Mouse (Mus musculus) brain, embryonic 18.5 days (tissue): Measurements from ENCODE around the gene Rcc1.

Experiments
- DNase-seq: peaks from one replicate; pipeline ENCODE4 v3.0.0-alpha.2; 2012; ENCODE audit warnings: low read depth, low spot score

Gene Rcc1

DNA sequence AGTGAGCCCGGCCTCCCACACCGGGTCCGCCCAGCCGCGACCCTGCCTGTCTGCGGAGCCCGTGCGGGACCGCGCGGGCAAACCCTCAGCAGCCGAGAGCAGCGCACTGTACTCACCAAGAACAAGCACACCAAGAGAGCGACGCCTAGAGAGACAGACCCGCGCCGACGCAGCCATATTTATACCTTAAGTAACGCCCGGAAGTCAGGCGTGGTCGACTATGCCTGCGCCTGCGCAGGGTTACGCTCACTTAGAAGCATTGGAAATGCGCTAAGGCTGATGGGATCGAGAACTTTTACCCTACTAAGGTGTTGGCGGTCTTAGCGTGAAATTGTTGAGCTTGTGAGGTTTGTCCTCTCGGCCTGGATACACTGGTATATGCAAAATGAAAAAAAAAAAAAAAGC, at the start of gene Rcc1:
Rcc1 (minus strand) TSS at position 125 of the 405 bp plus-strand sequence.
- peak; percentile 80 for DNase-seq

DNA sequence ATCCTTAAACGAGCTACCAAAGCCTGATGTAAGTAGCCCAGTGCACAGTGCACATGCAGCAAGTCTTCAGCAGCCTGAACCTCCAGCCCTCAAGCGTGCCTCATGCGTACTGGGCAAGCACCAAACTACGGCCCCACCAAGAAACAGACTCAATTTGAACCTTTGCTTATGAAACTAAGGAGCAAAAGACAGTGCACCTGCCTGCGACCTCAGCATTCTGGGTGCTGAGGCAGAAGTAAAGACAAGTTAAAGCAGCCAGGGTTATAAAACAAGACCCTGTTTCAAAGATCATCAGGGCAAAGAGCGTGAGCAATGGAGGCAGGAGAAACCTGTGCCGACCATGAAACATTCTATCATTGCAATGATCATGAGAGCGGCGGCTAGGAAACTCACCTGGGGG, 47.6 kb upstream of the Rcc1 start:
- no peak for DNase-seq

DNA sequence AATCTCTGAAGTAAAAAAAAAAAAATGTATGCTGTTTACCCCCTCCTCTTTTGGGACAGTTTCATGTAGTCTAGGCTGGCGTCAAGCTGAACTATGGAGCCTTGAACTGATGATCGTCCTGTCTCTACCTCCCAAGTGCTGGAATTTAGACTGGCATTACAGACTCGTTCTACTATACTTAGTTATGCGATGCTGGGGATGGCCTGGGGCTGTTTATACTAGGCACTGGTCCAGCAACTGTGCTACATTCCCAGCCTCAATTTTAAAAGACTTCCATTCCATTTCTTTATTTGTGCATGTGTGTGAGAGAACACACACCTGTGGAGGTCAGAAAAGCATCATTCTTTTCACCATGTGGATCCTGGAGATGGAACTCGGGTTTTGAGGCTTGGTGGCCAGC, 45.5 kb upstream of the Rcc1 start:
- DNase-seq = no peak

DNA sequence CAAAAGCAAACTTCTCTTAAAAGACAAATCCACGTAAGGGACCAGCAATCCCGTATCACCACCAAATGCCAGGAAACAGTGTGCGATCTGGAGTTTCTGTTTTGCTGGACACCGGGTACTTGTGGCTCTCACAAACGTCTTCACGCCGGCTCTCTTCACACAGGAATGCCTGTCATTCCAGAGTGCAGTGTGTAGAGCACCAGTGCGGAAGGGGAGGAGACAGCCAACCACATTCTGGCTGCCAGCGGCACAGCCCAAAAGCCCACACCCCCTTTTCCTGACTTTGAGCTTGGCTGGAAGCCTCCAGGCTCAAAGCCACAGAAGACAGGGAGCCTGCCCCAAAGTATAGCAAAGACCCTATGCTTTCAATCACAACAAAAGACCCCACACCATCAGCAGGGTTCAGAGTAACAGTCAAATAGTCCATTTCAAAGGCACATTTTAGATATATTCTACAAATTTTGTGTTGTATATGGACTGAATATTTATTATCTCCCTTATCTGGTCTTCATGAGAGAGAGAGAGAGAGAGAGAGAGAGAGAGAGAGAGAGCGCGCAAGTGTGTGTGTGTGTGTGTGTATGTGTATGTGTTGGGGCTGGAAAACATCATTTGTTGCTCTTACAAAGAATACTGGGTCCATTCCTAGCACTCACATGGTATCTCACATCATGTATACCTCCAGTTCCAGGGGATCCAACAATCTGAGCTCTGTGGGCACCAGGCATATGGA, 44.8 kb upstream of the Rcc1 start:
- DNase-seq = no peak

DNA sequence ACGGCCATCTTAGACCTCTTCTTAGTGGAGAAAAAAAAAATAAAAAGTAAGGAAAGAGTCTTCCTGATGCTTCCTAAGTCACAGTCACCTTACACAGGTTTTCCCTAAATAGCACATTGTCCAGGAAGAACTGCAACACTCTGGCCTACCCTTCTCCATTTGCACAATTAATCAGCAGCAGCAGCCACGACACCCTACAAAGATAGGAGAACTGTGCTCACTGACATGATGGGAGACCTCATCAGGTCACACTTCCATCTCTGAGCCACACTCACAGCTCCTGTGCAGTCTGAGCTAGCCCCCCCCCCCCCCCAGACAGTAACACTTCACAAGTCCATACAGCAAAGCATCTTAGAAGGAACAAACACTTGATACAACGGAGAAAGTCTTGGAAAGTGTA, 43.7 kb upstream of the Rcc1 start:
- DNase-seq = no peak

DNA sequence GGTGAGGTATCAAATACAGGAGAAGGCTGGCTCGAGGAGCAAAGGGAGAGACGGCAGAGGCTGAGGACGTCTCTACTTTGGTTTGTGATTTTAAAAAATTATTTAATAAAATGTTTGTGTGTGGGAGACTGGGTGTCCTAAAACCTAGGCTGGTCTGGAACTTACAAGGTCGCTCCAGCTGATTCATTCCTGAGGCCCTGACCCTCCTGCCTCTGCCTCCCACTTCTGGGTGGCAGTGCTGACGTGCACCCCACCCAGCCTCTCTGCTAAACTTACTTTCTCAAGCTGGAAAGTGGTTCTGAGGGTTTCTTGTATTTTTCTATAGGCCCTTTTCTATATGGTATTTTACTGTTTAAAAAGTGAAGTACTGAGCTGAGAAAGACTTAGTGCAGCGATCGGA, 42.8 kb upstream of the Rcc1 start:
- DNase-seq = no peak

DNA sequence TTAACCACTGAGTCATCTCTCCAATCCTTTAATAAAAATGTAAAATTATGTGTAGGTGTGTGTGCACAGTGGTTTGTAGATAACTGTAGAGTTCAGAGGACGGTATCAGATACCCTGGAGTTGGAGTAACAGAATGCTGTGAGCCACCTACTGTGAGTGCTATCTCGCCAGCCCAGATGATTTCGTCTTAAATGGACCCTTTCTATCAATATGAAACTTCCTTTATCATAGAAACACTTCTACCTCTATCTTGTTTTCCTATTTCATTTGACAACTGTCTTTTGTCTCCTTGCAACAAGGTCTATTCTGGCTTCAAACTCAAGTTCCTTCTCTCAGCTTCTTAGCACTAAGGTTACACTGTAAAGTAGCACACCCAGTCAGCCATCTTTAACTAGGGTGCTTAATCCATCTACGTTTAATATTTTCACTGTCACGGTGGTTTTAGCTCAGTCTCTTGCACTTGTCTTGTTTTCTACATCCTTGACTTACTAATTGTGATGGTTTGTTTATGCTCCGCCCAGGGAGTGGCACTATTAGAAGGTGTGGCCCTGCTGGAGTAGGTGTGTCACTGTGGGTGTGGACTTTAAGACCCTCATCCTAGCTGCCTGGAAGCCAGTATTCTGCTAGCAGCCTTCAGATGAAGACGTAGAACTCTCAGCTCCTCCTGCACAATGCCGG, 37.8 kb upstream of the Rcc1 start:
- DNase-seq = no peak

DNA sequence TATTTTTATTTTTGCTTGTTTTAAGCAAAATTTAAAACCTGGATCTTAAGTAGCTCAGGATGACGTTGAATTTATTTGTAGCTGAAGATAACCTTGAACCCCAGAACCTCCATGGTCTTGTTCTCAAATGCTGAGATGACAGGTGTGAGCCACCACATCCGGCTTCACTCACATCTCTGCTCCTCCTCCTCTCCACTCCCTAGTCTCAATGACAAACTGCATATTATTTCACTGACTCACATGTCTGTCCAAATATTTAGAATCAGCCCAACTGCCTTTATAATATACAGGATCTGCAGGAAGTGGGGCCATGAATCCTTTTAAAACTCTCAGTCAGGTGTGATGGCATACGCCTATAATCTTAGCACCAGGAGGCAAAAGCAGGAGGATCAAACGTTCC, 35.9 kb upstream of the Rcc1 start:
- no peak for DNase-seq

DNA sequence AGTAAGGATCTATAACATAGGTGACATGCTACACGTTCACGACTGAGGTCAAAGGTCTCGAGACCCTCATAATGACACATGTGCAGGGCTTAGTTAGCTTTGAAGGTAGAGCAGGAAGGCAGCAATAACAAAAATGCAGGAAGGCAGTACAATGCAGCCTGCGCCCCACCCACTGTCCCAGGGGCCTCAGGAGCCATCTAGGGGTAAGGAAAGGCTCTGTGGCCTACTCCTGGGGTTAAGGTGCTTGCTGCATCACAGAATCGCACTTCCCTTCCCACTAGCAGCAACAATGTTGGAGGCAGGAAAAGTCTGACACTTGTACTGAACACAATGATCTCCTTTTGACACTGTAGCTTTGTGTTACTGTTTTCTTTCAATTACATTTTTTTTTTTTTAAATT, 34.2 kb upstream of the Rcc1 start:
- DNase-seq = no peak

DNA sequence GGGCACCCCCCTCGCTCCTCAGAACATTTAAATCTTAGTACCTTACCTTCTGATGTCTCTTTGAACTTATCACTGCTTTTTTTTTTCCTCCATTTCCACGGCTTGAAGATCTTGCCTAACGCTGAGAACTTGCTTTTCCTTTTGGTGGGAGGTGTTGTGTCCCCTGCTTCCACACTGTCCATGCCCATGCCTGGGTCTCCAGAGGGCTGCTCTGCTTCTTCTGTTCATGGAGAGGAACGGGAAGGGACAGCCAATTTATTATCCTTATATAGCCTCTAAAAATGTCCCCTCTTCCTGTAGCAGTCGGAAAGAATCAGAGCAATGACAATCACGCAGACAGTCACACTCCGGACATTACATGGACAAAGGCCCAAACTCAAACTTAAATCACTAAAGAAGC, 33.4 kb upstream of the Rcc1 start:
- no peak for DNase-seq

DNA sequence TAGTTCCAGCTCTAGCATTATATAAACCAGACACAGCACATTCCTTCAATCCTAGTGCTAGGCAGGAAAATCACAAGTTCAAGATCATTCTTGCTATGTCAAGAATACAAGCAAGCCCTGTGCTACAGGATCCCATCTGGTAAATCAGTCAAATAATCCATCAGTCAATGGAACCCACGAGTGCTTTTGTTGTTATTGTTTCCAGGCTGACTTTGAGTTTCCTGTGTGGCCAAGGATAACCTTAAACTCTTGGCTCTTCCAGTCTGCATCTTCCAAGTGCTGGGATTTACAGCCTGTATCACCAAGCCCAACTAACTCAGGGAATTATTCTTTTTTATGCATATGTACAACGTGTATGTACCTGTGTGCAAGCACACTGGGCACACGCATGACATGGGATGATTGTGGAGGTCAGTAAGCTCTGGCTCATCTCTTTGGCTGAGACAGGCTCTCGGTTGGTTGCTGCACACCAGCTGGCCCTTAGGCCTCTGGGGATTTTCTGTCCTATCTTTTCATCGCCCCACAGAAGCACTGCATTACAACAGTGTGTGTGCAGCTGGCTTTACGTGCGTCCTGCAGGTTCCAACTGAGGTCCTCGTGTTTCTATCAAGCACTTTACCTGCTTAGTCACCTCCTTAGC, 32.5 kb upstream of the Rcc1 start:
- DNase-seq = no peak

DNA sequence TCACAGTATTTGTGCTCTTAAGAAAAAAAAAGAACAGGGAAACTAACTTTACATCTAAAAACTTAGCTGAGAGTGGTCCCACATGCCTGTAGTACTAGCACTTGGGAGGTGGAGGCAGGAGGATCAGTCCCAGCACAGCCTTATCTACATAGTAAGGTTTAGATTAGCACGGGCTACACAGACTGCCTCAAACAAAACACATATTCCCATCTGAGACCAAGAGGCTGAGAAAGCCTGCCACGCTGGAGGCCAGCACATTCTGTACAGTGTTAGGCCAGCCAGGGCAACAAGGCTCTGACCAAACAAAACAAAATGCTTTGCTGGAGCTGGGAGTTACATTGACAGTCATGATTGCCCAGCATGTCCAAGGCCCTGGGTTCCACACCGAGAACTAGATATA, 30.1 kb upstream of the Rcc1 start:
- no peak for DNase-seq

DNA sequence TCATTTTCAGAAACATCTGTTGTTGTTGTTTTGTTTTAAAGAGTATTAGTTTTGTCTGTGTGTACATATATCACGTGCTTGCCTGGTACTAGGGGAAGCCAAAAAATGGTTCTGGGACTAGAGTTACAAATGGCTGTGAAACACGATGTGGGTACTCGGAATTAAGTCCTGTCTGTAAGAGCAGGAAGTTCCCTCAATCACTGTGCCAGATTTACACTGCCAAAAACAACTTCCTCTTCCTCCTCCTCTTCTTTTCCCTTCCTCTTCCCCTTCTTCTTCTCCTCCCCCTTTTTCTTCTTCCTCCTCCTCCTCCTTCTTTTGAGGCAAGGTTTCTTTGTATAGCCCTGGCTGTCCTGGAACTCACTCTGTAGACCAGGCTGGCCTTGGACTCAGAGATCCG, 28.9 kb upstream of the Rcc1 start:
- no peak for DNase-seq

DNA sequence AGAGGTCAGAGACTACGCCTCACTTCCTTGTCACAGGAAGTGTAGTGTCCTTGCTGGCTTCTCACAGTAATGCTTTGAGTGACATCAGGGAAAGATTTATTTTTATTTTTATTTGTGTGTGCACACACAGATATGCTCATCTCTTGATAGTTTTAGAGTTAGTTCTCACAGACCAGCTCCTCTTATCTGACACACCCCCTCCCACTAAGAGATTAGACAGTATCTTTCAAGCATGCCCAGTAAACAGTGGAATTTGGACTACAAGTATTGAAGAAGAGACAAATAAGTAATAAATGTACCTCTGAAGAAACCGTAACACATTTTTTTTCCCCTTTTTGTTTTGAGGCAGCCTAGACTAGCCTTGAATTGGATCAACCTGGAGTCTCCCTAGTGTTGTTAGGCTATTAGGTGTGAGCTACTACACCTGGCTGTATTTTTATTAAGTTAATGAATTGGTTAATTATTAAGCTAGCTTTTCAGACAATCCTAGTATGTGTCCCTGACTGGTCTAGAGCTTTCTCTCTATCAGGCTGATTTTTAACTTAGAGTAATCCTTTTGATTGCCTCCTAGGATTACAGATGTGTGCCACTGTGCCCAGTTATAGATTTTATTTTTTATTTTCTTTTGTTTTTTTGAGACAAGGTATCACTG, 27.7 kb upstream of the Rcc1 start:
- DNase-seq = no peak

DNA sequence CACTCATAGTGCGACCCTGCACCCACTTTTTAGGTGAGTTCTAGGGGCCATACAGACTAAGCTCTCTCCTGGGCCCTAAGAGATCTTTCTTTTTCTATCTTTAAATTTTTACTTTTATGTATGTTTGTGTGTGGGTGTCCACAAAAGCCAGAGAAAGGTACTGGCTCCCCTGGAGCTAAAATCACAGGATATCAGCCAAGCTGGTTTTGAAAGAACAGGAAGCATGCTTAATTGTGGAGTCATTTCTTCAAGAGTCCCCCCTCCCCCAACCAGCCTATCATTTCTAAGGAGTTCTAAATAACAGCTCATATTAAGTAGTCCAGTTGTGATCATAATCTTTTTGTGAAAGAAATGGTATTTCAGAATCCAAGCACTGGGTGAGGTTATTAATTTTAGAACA, 20.4 kb upstream of the Rcc1 start:
- DNase-seq = no peak

DNA sequence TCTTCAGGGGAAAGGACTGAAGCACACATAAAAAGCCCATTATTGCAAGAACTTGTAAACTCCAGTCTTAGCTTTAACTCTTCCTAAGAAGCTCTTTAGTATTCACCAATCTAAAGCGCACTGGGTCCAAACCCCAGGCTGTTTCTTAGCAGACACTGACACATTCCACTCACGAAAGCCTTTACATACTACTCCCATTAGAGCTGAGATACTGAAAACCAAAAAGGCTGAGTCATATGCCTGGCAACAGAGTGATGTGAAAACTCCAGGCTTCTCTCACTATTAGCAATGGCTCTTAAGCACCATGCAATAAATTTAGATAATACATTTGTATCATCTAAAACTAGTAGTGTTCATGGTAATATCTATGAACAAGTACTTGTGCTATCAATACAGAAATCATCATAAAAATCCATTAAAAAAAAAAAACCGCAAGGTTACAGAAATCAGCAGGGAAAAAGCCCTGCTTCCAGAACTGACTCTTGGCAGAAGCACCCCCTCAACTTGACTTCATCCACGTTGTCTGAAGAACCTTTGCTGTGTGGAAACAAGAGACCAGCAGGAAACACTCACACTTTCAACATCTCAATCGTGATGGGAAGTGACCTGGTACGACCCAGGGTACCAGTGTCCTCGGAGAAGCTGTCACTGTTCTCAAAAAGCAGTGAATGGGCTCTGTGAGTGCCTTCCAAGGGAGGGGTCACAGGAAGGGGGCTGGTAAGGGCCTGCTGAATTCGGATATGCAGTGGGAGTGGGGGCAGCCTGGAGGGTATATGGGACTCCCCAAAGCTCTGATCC, 16.7 kb upstream of the Rcc1 start:
- DNase-seq = no peak

DNA sequence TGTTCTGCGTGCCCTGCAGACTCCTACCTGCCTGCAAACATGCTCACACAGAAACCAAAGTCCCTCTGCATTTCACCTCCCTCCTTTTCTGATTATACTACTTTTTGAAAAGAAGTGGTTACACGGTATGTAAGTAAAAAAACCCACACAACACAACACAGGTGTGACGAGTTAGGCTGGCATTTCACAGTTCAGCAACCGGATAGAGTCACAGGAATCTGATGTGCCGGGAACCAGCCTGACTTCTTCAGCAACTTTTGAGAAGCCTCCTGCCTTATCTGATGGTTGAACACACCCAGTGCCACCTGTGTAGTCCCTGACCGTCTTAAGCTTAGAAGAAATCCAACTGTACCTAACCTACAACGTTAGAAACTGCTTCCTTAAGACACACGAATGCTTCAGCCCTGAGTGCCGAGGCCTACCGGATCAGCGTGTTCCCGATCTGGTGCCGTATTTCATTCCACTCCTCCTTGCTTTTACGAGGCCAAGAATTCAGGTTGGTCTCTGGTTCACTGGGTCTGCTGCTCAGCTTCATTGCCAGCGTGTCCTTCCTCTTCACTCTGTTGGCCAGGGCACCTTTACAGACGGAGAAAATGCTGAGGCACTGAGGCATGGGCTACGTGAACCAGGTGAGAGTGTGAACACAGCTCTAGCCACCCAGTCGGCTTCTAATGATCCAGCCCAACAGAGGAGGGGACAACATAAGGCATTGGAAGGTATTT, 14.2 kb upstream of the Rcc1 start:
- DNase-seq = no peak

DNA sequence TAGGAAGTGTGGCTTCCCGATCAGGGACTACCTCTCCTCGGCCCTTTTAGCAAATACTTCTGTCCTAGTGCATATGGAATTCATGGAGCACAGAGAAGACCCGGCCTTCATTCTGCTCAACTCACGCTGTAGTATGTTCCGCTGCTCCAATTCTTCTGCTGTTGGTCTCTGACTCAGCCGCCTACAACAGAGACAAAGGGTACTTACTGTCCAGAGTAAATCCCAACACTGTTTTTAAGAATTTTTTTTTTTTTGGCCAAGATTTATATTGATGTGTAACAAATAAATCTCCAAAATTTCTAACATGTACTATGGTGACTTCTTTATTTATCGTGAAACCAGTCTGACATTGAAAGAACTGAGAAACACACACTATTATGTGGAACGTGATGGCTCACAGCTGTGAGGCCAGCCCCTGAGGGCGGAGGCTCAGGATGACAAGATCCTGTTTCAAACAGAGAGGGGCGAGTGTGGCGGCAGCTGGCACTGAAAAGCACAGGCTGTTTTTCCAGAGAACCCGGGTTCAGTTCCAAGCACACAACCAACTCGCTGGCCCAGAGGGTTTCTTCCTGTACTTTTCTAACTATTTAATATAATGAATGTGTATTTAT, 12.2 kb upstream of the Rcc1 start:
- DNase-seq = no peak

DNA sequence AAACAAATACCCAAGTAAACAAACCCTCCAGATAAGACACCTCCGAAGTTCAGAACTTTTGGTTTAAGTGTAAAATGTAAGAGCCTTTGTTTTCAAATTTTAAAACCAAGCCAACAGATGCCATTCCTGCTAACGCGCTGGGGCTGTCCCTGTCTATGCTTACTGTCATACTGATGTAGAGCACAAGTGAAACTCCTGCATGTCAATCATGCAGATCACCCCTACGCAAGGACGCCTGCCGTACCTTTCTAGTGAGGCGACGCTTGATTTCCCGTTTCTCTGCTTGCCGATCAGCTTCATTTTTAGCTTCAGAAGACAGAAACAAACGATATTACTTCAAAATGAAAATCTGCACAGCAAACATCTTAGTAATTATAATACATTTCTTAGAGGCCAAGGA, 10.1 kb upstream of the Rcc1 start:
- no peak for DNase-seq

DNA sequence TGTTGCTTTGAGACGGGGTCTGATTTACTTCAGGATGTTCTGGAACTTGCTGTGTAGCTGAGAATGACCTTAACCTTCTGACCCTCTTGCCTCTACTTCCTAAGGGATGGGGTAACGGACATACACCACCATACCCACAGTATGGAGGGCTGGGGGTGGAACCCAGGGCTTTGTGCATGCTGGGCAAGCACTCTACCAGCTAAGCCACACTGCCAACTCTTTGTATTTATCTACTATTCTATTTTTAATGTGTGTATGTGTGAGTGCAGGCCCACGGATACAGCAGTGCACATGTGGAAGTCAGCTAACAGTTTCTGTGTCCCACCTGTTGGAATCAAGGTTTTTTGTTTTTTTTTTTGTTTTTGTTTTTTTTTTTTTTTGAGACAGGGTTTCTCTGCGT, 6.1 kb upstream of the Rcc1 start:
- no peak for DNase-seq

DNA sequence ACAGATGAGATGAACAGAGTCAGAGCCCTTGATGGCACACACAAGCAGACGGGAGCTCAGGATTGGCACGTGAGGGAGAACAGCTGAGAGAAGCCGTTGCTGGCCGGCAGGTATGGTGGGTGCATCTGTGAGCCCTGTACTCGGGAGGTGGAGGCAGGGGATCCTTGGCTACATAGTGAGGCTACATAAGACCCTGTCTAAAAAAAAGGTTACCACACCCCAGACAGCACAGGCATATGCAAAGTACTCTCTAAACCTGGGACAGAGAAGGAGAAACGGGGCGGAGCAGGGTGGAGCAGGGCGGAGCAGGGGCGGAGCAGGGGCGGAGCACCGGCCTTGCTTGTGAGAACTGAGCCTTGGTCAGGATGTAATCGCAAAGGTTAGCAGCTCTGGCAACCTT, 2.8 kb upstream of the Rcc1 start:
- no peak for DNase-seq
